8 mouse cellular contexts compared by ENCODE assay signal in the genomic region with DNA sequence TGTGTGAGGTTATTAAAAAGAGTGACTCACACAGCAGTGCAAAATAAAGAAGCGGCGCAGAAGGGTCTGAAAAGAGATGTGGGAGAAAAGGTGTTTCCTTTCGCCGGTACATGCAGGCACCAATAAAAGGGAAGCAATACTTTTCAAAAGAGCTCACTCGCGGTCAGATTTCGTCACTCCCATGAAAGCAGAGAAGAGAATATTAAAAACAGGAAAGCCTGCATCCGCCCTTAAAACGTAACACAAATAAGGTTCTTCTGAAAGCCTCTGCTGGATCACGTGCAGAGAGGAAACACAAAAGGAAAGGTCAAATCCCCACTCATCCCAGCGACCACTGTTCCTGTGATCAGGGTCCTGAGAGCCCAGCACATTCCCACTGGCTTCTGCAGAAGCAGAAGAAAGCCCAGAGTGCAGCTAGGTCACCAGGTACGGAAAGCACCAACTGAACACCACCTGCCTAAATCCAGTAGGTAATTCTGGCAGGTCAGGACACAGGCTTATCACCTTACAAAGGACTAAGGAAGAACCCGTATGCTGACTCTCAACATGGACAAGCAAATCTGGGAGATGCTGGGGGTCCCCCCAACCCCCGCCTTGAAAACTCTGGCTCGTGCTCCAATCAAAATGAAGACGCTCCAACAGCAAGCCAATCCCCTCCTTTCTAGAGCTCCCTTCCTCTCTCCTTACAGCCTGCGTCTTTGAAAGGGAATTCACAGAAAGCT. TPM values are rescaled to one million over a fixed set of nuclear protein-coding genes. Genes with fewer than 3 reads are reported as not detected.
DNase-seq lines count a peak whose midpoint lies in the region; ATAC-seq lines count a peak whose summit lies in the region.

No protein-coding gene starts in this region.

- peaks cover 5% of the 10 kb centered on the region; the same call in 1 of the 2 replicates for H3K9me3 ChIP-seq in embryonic facial prominence, embryonic 10.5 days
- H3K9me3 ChIP-seq in hindbrain, embryonic 10.5 days: peaks cover 9% of the 10 kb centered on the region
- no peaks in the 10 kb centered on the region for H3K9me3 ChIP-seq in limb, embryonic 13.5 days
- H3K9me3 ChIP-seq in midbrain, embryonic 12.5 days: no peaks in the 10 kb centered on the region

- H3K9ac ChIP-seq in limb, embryonic 13.5 days: peak overlapping the region; percentile 54
- H3K9ac ChIP-seq in midbrain, embryonic 12.5 days (replicated peaks): peak overlapping the region; percentile 40

- H3K4me3 ChIP-seq in embryonic facial prominence, embryonic 10.5 days: peak overlapping the region; percentile 53
- peak overlapping the region; percentile 47 for H3K4me3 ChIP-seq in hindbrain, embryonic 10.5 days
- peak overlapping the region; percentile 37 for H3K4me3 ChIP-seq in limb, embryonic 13.5 days
- peak overlapping the region; percentile 40 for H3K4me3 ChIP-seq in midbrain, embryonic 12.5 days

- H3K4me2 ChIP-seq in limb, embryonic 13.5 days (replicated peaks): peak overlapping the region; percentile 73
- H3K4me2 ChIP-seq in midbrain, embryonic 12.5 days (replicated peaks): peak overlapping the region; percentile 74

- WGBS in embryonic facial prominence, embryonic 10.5 days: 19% methylated on average over 17 of the region's 17 CpGs
- 15% methylated on average over 17 of the region's 17 CpGs for WGBS in hindbrain, embryonic 10.5 days
- 10% methylated on average over 17 of the region's 17 CpGs for WGBS in limb, embryonic 13.5 days
- 13% methylated on average over 17 of the region's 17 CpGs for WGBS in midbrain, embryonic 12.5 days

- no peaks in the 10 kb centered on the region for H3K27me3 ChIP-seq in embryonic facial prominence, embryonic 10.5 days (replicated peaks; ENCODE audit: low read depth, poor library complexity, severe bottlenecking)
- H3K27me3 ChIP-seq in hindbrain, embryonic 10.5 days (ENCODE audit: insufficient read depth, poor library complexity, severe bottlenecking): no peaks in the 10 kb centered on the region
- no peaks in the 10 kb centered on the region for H3K27me3 ChIP-seq in limb, embryonic 13.5 days
- no peaks in the 10 kb centered on the region; the same call in 1 of the 2 replicates for H3K27me3 ChIP-seq in midbrain, embryonic 12.5 days

- intact Hi-C loops in gastrocnemius, postnatal 36 days (cut with DNase I): no loop called here

- peaks cover 10% of the 10 kb centered on the region; the same call in 1 of the 2 replicates for H3K36me3 ChIP-seq in embryonic facial prominence, embryonic 10.5 days (replicated peaks)
- peaks cover 9% of the 10 kb centered on the region for H3K36me3 ChIP-seq in hindbrain, embryonic 10.5 days
- peaks cover 10% of the 10 kb centered on the region for H3K36me3 ChIP-seq in limb, embryonic 13.5 days
- no peaks in the 10 kb centered on the region for H3K36me3 ChIP-seq in midbrain, embryonic 12.5 days

- ATAC-seq in limb, embryonic 13.5 days (ENCODE audit: low FRiP score, low read depth): peak; percentile 80
- peak; percentile 88 for ATAC-seq in midbrain, embryonic 12.5 days (ENCODE audit: low FRiP score, low read depth)

- peak; percentile 23 for DNase-seq in spleen, adult 12 weeks (ENCODE audit: low spot score)
- no peak for DNase-seq in spleen, postnatal 14 days (ENCODE audit: low spot score in 2 of 2)
- DNase-seq in embryonic facial prominence, embryonic 10.5 days (ENCODE audit: low spot score): peak; percentile 81
- peak; percentile 78 for DNase-seq in hindbrain, embryonic 10.5 days (ENCODE audit: low spot score)
- DNase-seq in urinary bladder, postnatal 10 days (ENCODE audit: low spot score): no peak
- no peak for DNase-seq in gastrocnemius, postnatal 36 days

- peak overlapping the region; percentile 87 for H3K27ac ChIP-seq in embryonic facial prominence, embryonic 10.5 days (replicated peaks)
- peak overlapping the region; percentile 89 for H3K27ac ChIP-seq in hindbrain, embryonic 10.5 days
- H3K27ac ChIP-seq in limb, embryonic 13.5 days: peak overlapping the region; percentile 61
- H3K27ac ChIP-seq in midbrain, embryonic 12.5 days (replicated peaks): peak overlapping the region; percentile 58

- H3K4me1 ChIP-seq in embryonic facial prominence, embryonic 10.5 days: peaks cover 30% of the 10 kb centered on the region
- peaks cover 32% of the 10 kb centered on the region for H3K4me1 ChIP-seq in hindbrain, embryonic 10.5 days (replicated peaks)
- peaks cover 21% of the 10 kb centered on the region for H3K4me1 ChIP-seq in limb, embryonic 13.5 days
- peaks cover 18% of the 10 kb centered on the region; the same call in 1 of the 2 replicates for H3K4me1 ChIP-seq in midbrain, embryonic 12.5 days

RNA-seq across cellular contexts. Expression of gene Msrb3, which starts 16.4 kb away (rescaled TPM):
- 3.4 and 3.6 TPM in 2 replicates for polyA plus RNA-seq in embryonic facial prominence, embryonic 10.5 days (2016; fragmentation: Nextera tagmentation; extraction: Ambion mirVana)
- polyA plus RNA-seq in hindbrain, embryonic 10.5 days (2016; fragmentation: Nextera tagmentation; extraction: Ambion mirVana): 3.1 and 4.5 TPM in 2 replicates
- 12.2 and 14.8 TPM in 2 replicates for polyA plus RNA-seq in limb, embryonic 13.5 days (2015; fragmentation: Nextera tagmentation; extraction: Ambion mirVana)
- 3.6 and 4.4 TPM in 2 replicates for polyA plus RNA-seq in midbrain, embryonic 12.5 days (2016; fragmentation: Nextera tagmentation; extraction: Ambion mirVana)
- total RNA-seq in gastrocnemius, postnatal 36 days (2021): 100 to 1,000 TPM; 109 to 115 TPM

Comparison
In these comparisons a context has a peak if more than half of its experiments do, and no peak if none do; other contexts are left out.
1. DNase-seq: peak in spleen, adult 12 weeks (single experiment), embryonic facial prominence, embryonic 10.5 days (single experiment) and hindbrain, embryonic 10.5 days (single experiment); none in spleen, postnatal 14 days (0 of 2), urinary bladder, postnatal 10 days (single experiment) and gastrocnemius, postnatal 36 days (0 of 2).
2. Peak in every context shown above with its lines, with median percentiles within 50 percentile points of each other: H3K27ac ChIP-seq and H3K4me3 ChIP-seq.